Mouse (Mus musculus) brown adipose tissue, adult 24 weeks (tissue): ENCODE results near the gene Itgb3bp. TPM values are rescaled to one million over a fixed set of nuclear protein-coding genes. Genes with fewer than 3 reads are reported as not detected.

Source experiments
- H3K27ac ChIP-seq: fragments of 200-500 bp; replicated peaks from 2 replicates; pipeline ENCODE4 v1.5.1; 2012; ENCODE audit warnings: low read depth, mild to moderate bottlenecking, low read length
- H3K4me1 ChIP-seq: fragments of 200-500 bp; 2 replicates; pipeline ENCODE4 v1.6.1; 2012; ENCODE audit warnings: low read length, mixed read lengths; ENCODE audit not compliant: control insufficient read depth, insufficient read depth, insufficient read length
- H3K4me3 ChIP-seq: fragments of 200-500 bp; 2 replicates; pipeline ENCODE4 v1.5.1; 2012; ENCODE audit warnings: low read depth, mild to moderate bottlenecking, low read length, moderate library complexity; ENCODE audit not compliant: insufficient read depth
- polyA plus RNA-seq: library from polyadenylated mRNA; stranded (reverse); fragments of >200 nt; gene quantifications from 2 replicates; pipeline ENCODE4 v1.2.4, GENCODE M21; 2012; ENCODE audit not compliant: missing spikeins, insufficient read depth, insufficient read length

Gene Itgb3bp
- polyA plus RNA-seq: 9.7 and 18.2 TPM in 2 replicates

GRCm38 (mm10) chr4:99929613-99930517 lies at the start of gene Itgb3bp:
TSS of gene Itgb3bp (minus strand) at chr4:99929813.
- Histone ChIP-seq H3K27ac (peak within 1 kb of the TSS; percentile 90), H3K4me1 (peaks cover 12% of the 10 kb centered on the region), H3K4me3 (peak within 1 kb of the TSS; percentile 92)

- Histone ChIP-seq H3K27ac (no peak overlapping the region), H3K4me3 (no peak overlapping the region), H3K4me1 (0 out of 2 replicates have a peak, but pooled peaks cover 3% of the 10 kb centered on the region)
These were observed 49.7 kb upstream of the Itgb3bp start for GRCm38 (mm10) chr4:99979326-99979725.

GRCm38 (mm10) chr4:99974375-99974774 lies 44.8 kb upstream of the Itgb3bp start:
- peak overlapping the region; percentile 68; the same call in 1 of the 2 replicates for H3K27ac ChIP-seq

GRCm38 (mm10) chr4:99973931-99974330 lies 44.3 kb upstream of the Itgb3bp start:
- H3K4me1 ChIP-seq: peaks cover 6% of the 10 kb centered on the region
- no peak overlapping the region for H3K4me3 ChIP-seq
- H3K27ac ChIP-seq: peak overlapping the region; percentile 68

More at GRCm38 (mm10) chr4:99974375-99974774, 44.8 kb upstream of the Itgb3bp start:
- Histone ChIP-seq H3K4me3 (no peak overlapping the region), H3K4me1 (peaks cover 6% of the 10 kb centered on the region)

- Histone ChIP-seq H3K4me3 (no peak overlapping the region), H3K27ac (no peak overlapping the region)
These were observed 43.3 kb upstream of the Itgb3bp start for GRCm38 (mm10) chr4:99972886-99973285.

GRCm38 (mm10) chr4:99970097-99970496 lies 40.5 kb upstream of the Itgb3bp start:
- Histone ChIP-seq H3K4me1 (peaks cover 6% of the 10 kb centered on the region), H3K27ac (peak overlapping the region; percentile 61), H3K4me3 (no peak overlapping the region)

More at GRCm38 (mm10) chr4:99972886-99973285, 43.3 kb upstream of the Itgb3bp start:
- H3K4me1 ChIP-seq: peaks cover 6% of the 10 kb centered on the region

GRCm38 (mm10) chr4:99969328-99969727 lies 39.7 kb upstream of the Itgb3bp start:
- Histone ChIP-seq H3K4me1 (peaks cover 3% of the 10 kb centered on the region), H3K27ac (peak overlapping the region; percentile 61; the same call in 1 of the 2 replicates), H3K4me3 (no peak overlapping the region)

GRCm38 (mm10) chr4:99966555-99966954 lies 36.9 kb upstream of the Itgb3bp start:
- no peak overlapping the region for H3K27ac ChIP-seq
- H3K4me3 ChIP-seq: no peak overlapping the region
- no peaks in the 10 kb centered on the region for H3K4me1 ChIP-seq

GRCm38 (mm10) chr4:99959308-99959707 lies 29.7 kb upstream of the Itgb3bp start:
- H3K4me3 ChIP-seq: no peak overlapping the region
- H3K4me1 ChIP-seq: peaks cover 12% of the 10 kb centered on the region; the same call in 1 of the 2 replicates
- H3K27ac ChIP-seq: no peak overlapping the region

- peaks cover 12% of the 10 kb centered on the region; the same call in 1 of the 2 replicates for H3K4me1 ChIP-seq
- no peak overlapping the region for H3K27ac ChIP-seq
- no peak overlapping the region for H3K4me3 ChIP-seq
These were observed 28.6 kb upstream of the Itgb3bp start for GRCm38 (mm10) chr4:99958084-99958815.

- Histone ChIP-seq H3K27ac (no peak overlapping the region), H3K4me1 (peaks cover 14% of the 10 kb centered on the region), H3K4me3 (no peak overlapping the region)
These were observed 27.6 kb upstream of the Itgb3bp start for GRCm38 (mm10) chr4:99957186-99957585.

- H3K4me1 ChIP-seq: peaks cover 24% of the 10 kb centered on the region
- no peak overlapping the region for H3K4me3 ChIP-seq
- no peak overlapping the region for H3K27ac ChIP-seq
These were observed 25.8 kb upstream of the Itgb3bp start for GRCm38 (mm10) chr4:99955396-99955795.

GRCm38 (mm10) chr4:99953904-99954303 lies 24.3 kb upstream of the Itgb3bp start:
- Histone ChIP-seq H3K4me3 (no peak overlapping the region), H3K27ac (no peak overlapping the region), H3K4me1 (peaks cover 22% of the 10 kb centered on the region)

- Histone ChIP-seq H3K4me3 (no peak overlapping the region), H3K4me1 (peaks cover 15% of the 10 kb centered on the region), H3K27ac (no peak overlapping the region)
These were observed 18.3 kb upstream of the Itgb3bp start for GRCm38 (mm10) chr4:99947896-99948295.

- H3K4me3 ChIP-seq: no peak overlapping the region
- H3K27ac ChIP-seq: no peak overlapping the region
- H3K4me1 ChIP-seq: peaks cover 14% of the 10 kb centered on the region
These were observed 17.6 kb upstream of the Itgb3bp start for GRCm38 (mm10) chr4:99947192-99947591.
